Mouse (Mus musculus) intestine, embryonic 15.5 days (tissue): ENCODE results near the gene Srbd1. TPM values are rescaled to one million over a fixed set of nuclear protein-coding genes. Genes with fewer than 3 reads are reported as not detected.

Experiments
- polyA plus RNA-seq: library from polyadenylated mRNA; unstranded; fragments of >200 nt; fragmentation: Nextera tagmentation; extraction: Ambion mirVana; gene quantifications from 2 replicates; pipeline ENCODE4 v1.2.1, GENCODE M21; 2015

Gene Srbd1
- polyA plus RNA-seq, 1 experiment from 2014 or later: 13.2 TPM

Other genes starting within 250 kb of the Srbd1 start
- gene Prkce, start 22.6 kb upstream of the Srbd1 start, polyA plus RNA-seq: 6.6 TPM in 2 replicates